Mouse (Mus musculus): ENCODE measurements around the gene Cdk6. TPM values are rescaled to one million over a fixed set of nuclear protein-coding genes. Genes with fewer than 3 reads are reported as not detected.

Gene Cdk6
- total and polyA plus RNA-seq, 3 experiments = 40.4 to 171 (median 50.8) TPM

GRCm38 (mm10) chr5:3374763-3375162 lies 33.5 kb downstream of the Cdk6 start (continued):
- no peak for TF ChIP-seq EP300 (IDR thresholded peaks at IDR 0.05; ENCODE audit: low read length)
- no peak for TF ChIP-seq ZNF384 (IDR thresholded peaks at IDR 0.05; ENCODE audit: low read depth, low read length)
- TF ChIP-seq HCFC1 (IDR thresholded peaks at IDR 0.05; ENCODE audit: low read depth, low read length) = no peak
- TF ChIP-seq PAX5 (IDR thresholded peaks at IDR 0.05; ENCODE audit: low read length) = no peak
- TF ChIP-seq USF2 (conservative IDR thresholded peaks at IDR 0.05; ENCODE audit: low read depth, low read length) = no peak
- no peak for TF ChIP-seq CHD2 (IDR thresholded peaks at IDR 0.05; ENCODE audit: low read length)

GRCm38 (mm10) chr5:3376167-3376566 lies 34.9 kb downstream of the Cdk6 start:
- Histone ChIP-seq H3K4me1 (ENCODE audit: control insufficient read depth in 1 of 2, insufficient read depth in 2 of 2) (peaks cover 28 to 85% of the 10 kb centered on the region in 2 experiments), H3K4me3 (replicated peaks in 1 of 3; ENCODE audit: low read depth in 2 of 3, low read length in 2 of 3, poor library complexity in 1 of 3) (no peak overlapping the region), H3K79me2 (replicated peaks; ENCODE audit: control insufficient read depth, extremely low read depth, insufficient read depth, poor library complexity, severe bottlenecking) (peaks cover 87% of the 10 kb centered on the region), H3K4me2 (ENCODE audit: insufficient read depth, low read depth, poor library complexity, severe bottlenecking) (peak overlapping the region; percentile 44), H3K27me3 (replicated peaks) (no peaks in the 10 kb centered on the region), H3K9me3 (replicated peaks; ENCODE audit: low read length) (no peaks in the 10 kb centered on the region), H3K27ac (ENCODE audit: insufficient read depth, low read depth) (peak overlapping the region; percentile 79), H3K9ac (ENCODE audit: insufficient read depth, low read depth) (no peak overlapping the region), H3K36me3 (replicated peaks in 1 of 2; ENCODE audit: control insufficient read depth in 1 of 2, insufficient read depth in 1 of 2, low read length in 1 of 2) (peaks cover 6 to 48% of the 10 kb centered on the region in 2 experiments)
- TF ChIP-seq MEF2A (IDR thresholded peaks at IDR 0.05; ENCODE audit: borderline replicate concordance, low read depth, low read length) = no peak
- no peak for TF ChIP-seq IRF4 (IDR thresholded peaks at IDR 0.05; ENCODE audit: low read depth, low read length)
- no peak for TF ChIP-seq ZKSCAN1 (IDR thresholded peaks at IDR 0.05; ENCODE audit: borderline replicate concordance, low read depth, low read length)
- no peak for TF ChIP-seq CHD1 (IDR thresholded peaks at IDR 0.05; ENCODE audit: low read depth, low read length)
- TF ChIP-seq JUN (IDR thresholded peaks at IDR 0.05; ENCODE audit: insufficient read depth, low read depth, low read length) = no peak
- TF ChIP-seq ELF1 (IDR thresholded peaks at IDR 0.05; ENCODE audit: low read depth, low read length) = no peak
- TF ChIP-seq EP300 (IDR thresholded peaks at IDR 0.05; ENCODE audit: low read length) = no peak
- no peak for TF ChIP-seq SMC3 (IDR thresholded peaks at IDR 0.05; ENCODE audit: low read depth, low read length)
- TF ChIP-seq USF1 (IDR thresholded peaks at IDR 0.05; ENCODE audit: low read depth, low read length) = no peak
- no peak for TF ChIP-seq MAX (IDR thresholded peaks at IDR 0.05; ENCODE audit: low read length)
- TF ChIP-seq MAZ (IDR thresholded peaks at IDR 0.05; ENCODE audit: low read depth, low read length) = no peak
- no peak for TF ChIP-seq JUND (conservative IDR thresholded peaks at IDR 0.05; ENCODE audit: low read depth, low read length)
- TF ChIP-seq ZC3H11A (IDR thresholded peaks at IDR 0.05; ENCODE audit: low read depth, low read length) = no peak
- in situ Hi-C loops (cut with MboI; ENCODE audit: low pct_ligation_motif_present, low pct_unique_long_range_greater_than_20kb, low sequenced_read_pairs) (no loop called here), dilution Hi-C loops (cut with MboI; ENCODE audit: extremely low pct_ligation_motif_present, extremely low pct_unique_long_range_greater_than_20kb, low sequenced_read_pairs) (no loop called here)
- DNase-seq (ENCODE audit: extremely low read depth) = no peak

GRCm38 (mm10) chr5:3379252-3379651 lies 38.0 kb downstream of the Cdk6 start:
- no peaks in the 10 kb centered on the region for H3K27me3 ChIP-seq (replicated peaks)
- no peak overlapping the region; the same call in 1 of the 2 replicates for H3K9ac ChIP-seq (ENCODE audit: insufficient read depth, low read depth)
- no peak overlapping the region for H3K4me3 ChIP-seq (replicated peaks in 1 of 3; ENCODE audit: low read depth in 2 of 3, low read length in 2 of 3, poor library complexity in 1 of 3)
- H3K27ac ChIP-seq (ENCODE audit: insufficient read depth, low read depth) = no peak overlapping the region
- H3K9me3 ChIP-seq (replicated peaks; ENCODE audit: low read length) = no peaks in the 10 kb centered on the region
- H3K36me3 ChIP-seq (replicated peaks in 1 of 2; ENCODE audit: control insufficient read depth in 1 of 2, insufficient read depth in 1 of 2, low read length in 1 of 2) = peaks cover 10 to 31% of the 10 kb centered on the region in 2 experiments
- peaks cover 87% of the 10 kb centered on the region for H3K79me2 ChIP-seq (replicated peaks; ENCODE audit: control insufficient read depth, extremely low read depth, insufficient read depth, poor library complexity, severe bottlenecking)
- DNase-seq (ENCODE audit: extremely low read depth) = no peak
- in situ Hi-C loops (cut with MboI; ENCODE audit: low pct_ligation_motif_present, low pct_unique_long_range_greater_than_20kb, low sequenced_read_pairs) = no loop called here
- peaks cover 29 to 88% of the 10 kb centered on the region in 2 experiments for H3K4me1 ChIP-seq (ENCODE audit: control insufficient read depth in 1 of 2, insufficient read depth in 2 of 2)
- dilution Hi-C loops (cut with MboI; ENCODE audit: extremely low pct_ligation_motif_present, extremely low pct_unique_long_range_greater_than_20kb, low sequenced_read_pairs) = no loop called here
- no peak overlapping the region for H3K4me2 ChIP-seq (ENCODE audit: insufficient read depth, low read depth, poor library complexity, severe bottlenecking)
- TF ChIP-seq MAX (IDR thresholded peaks at IDR 0.05; ENCODE audit: low read length) = no peak

Data from CH12.LX (cell line).